Mouse (Mus musculus) small intestine, adult 2 months (tissue): ENCODE results near the gene Arhgap24. TPM values are rescaled to one million over a fixed set of nuclear protein-coding genes. Genes with fewer than 3 reads are reported as not detected.

Experiments
- H3K27ac ChIP-seq: fragments of 200-500 bp; 2 replicates; pipeline ENCODE4 v1.5.1; 2012; ENCODE audit warnings: low read depth, low read length, control low read depth, inconsistent platforms; ENCODE audit not compliant: insufficient read depth
- H3K27me3 ChIP-seq: fragments of 200-500 bp; 2 replicates; pipeline ENCODE4 v1.6.1; 2012; ENCODE audit warnings: mild to moderate bottlenecking, moderate library complexity, low read length, inconsistent platforms; ENCODE audit not compliant: control insufficient read depth, insufficient read depth
- H3K36me3 ChIP-seq: fragments of 200-500 bp; 2 replicates; pipeline ENCODE4 v1.6.1; 2012; ENCODE audit warnings: mild to moderate bottlenecking, low read length, control low read depth, inconsistent platforms; ENCODE audit not compliant: control insufficient read depth, insufficient read depth
- H3K4me1 ChIP-seq: fragments of 200-500 bp; 2 replicates; pipeline ENCODE4 v1.6.1; 2012; ENCODE audit warnings: low read length, inconsistent platforms, mixed read lengths; ENCODE audit not compliant: control insufficient read depth, insufficient read depth, insufficient read length
- H3K4me3 ChIP-seq: fragments of 200-500 bp; 2 replicates; pipeline ENCODE4 v1.5.1; 2012; ENCODE audit warnings: low read depth, mild to moderate bottlenecking, control low read depth, inconsistent platforms, low read length, moderate library complexity
- CTCF ChIP-seq: fragments of 200-500 bp; IDR thresholded peaks from 2 replicates; pipeline ENCODE4 v1.5.1; 2012; ENCODE audit warnings: low read depth, mild to moderate bottlenecking, control low read depth, inconsistent platforms, low read length, moderate library complexity, mixed read lengths; ENCODE audit not compliant: insufficient replicate concordance, insufficient read length; ENCODE audit errors: extremely low read depth
- POLR2A ChIP-seq: fragments of 200-500 bp; IDR thresholded peaks from 2 replicates; pipeline ENCODE4 v1.6.1; 2012; ENCODE audit warnings: low read depth, mild to moderate bottlenecking, control low read depth, inconsistent platforms, low read length, moderate library complexity
- WGBS: fragments of 180-500 bp; shearing (Covaris S2); methylation state at CpG from one replicate; pipeline ENCODE4 v1.1.7; 2018; 5-methylcytosine and 5-hydroxymethylcytosine counted together
- polyA plus RNA-seq: library from polyadenylated mRNA; depleted of rRNA; stranded (reverse); fragments of >200 nt; gene quantifications from 2 replicates; pipeline ENCODE4 v1.2.3, GENCODE M21; 2012

The Arhgap24 gene
- polyA plus RNA-seq, 1 experiment: 1.8 TPM

DNA sequence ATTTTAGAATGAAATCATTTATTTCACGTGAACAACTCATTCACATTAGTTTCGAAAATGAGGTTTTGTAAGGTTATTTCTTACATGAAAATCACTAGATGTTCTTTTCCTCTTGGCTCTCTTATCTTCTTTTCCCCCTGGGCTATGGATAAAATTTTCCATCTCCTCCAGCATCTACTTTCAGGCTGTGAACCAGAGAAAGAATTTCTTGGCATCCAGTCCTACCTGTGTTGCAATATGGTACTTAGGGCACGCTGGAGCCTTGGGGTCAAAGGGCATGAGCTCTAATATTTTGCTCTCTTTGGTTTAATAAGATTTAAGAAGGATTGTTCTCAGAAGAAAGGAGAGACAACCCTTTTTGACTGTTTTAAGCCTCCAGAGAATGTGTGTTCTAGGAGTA lies 132.4 kb downstream of the Arhgap24 start:
- no peaks in the 10 kb centered on the region for H3K4me1 ChIP-seq
- no peaks in the 10 kb centered on the region for H3K36me3 ChIP-seq
- H3K4me3 ChIP-seq: no peak overlapping the region
- H3K27ac ChIP-seq: no peak overlapping the region
- TF ChIP-seq CTCF: no peak
- no peak for TF ChIP-seq POLR2A
- WGBS: 59% methylated on average over 3 of the region's 3 CpGs
- no peaks in the 10 kb centered on the region for H3K27me3 ChIP-seq

DNA sequence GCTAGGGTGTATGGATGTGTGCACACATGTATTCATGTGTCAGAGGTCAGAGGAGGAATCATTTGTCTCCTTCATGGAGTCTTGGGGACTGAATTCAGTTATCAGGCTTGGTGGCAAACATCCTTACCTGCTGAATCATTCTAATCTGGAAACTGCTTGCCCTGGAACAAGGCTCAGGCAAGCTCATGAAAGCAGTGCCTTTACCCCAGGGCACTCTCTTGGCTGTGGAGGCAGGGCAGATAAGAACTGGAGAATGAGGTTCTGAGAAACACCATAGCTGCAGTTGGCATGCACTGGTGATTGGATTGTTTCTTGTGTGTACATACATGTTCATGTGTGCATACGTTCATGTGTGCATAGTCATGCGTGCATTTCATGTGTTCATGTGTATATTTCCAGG lies 132.9 kb downstream of the Arhgap24 start:
- H3K4me3 ChIP-seq: no peak overlapping the region
- whole genome bisulfite sequencing: 87% methylated on average over 2 of the region's 2 CpGs
- H3K27me3 ChIP-seq: no peaks in the 10 kb centered on the region
- H3K36me3 ChIP-seq: no peaks in the 10 kb centered on the region
- H3K4me1 ChIP-seq: no peaks in the 10 kb centered on the region
- TF ChIP-seq CTCF (no peak), POLR2A (no peak)
- no peak overlapping the region for H3K27ac ChIP-seq

DNA sequence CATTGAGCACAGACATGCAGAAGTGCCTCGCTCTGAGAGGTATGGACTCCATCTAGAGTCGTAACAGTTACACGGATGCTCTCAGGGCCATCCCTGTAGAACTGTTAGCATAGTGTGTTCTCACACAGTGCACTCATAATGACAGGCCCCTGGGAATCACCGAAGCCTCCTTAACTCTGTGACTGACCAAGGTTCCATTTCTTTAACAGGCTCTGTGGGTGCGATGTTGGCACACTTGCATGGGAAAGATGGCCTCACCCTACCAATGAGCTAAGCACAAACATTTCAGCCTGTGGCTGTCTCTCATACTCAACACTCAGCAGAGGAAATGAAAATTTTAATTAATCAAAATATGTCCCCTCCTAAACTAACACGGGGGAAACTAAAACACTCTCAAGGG lies 134.1 kb downstream of the Arhgap24 start:
- H3K36me3 ChIP-seq: no peaks in the 10 kb centered on the region
- no peaks in the 10 kb centered on the region for H3K27me3 ChIP-seq
- no peaks in the 10 kb centered on the region for H3K4me1 ChIP-seq
- H3K27ac ChIP-seq: no peak overlapping the region
- WGBS: 91% methylated on average over 6 of the region's 6 CpGs
- TF ChIP-seq CTCF: no peak
- no peak for TF ChIP-seq POLR2A
- no peak overlapping the region for H3K4me3 ChIP-seq

DNA sequence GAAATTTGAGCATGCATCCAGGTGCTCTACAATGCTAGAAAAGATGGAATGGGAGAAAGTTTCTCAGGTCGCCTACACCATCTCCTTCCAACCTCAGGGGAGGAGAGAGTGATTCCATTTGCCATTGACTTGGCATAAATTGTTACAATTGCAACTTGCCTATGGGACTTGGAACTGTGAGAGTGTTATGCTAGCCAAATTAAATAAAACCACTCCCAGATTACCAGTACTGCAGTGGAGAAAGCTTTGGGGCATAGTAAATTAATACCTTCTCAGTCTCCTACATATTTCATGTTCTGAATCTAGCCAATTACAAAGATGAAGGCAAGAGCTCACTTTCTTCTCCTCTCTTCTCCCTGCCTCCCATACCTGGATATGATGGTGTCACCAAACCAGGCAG lies 139.8 kb downstream of the Arhgap24 start:
- Histone ChIP-seq H3K36me3 (no peaks in the 10 kb centered on the region), H3K27ac (no peak overlapping the region), H3K4me3 (no peak overlapping the region), H3K4me1 (no peaks in the 10 kb centered on the region), H3K27me3 (no peaks in the 10 kb centered on the region)
- TF ChIP-seq POLR2A: no peak
- no peak for TF ChIP-seq CTCF
- 74% methylated on average over 1 of the region's 1 CpGs for WGBS

DNA sequence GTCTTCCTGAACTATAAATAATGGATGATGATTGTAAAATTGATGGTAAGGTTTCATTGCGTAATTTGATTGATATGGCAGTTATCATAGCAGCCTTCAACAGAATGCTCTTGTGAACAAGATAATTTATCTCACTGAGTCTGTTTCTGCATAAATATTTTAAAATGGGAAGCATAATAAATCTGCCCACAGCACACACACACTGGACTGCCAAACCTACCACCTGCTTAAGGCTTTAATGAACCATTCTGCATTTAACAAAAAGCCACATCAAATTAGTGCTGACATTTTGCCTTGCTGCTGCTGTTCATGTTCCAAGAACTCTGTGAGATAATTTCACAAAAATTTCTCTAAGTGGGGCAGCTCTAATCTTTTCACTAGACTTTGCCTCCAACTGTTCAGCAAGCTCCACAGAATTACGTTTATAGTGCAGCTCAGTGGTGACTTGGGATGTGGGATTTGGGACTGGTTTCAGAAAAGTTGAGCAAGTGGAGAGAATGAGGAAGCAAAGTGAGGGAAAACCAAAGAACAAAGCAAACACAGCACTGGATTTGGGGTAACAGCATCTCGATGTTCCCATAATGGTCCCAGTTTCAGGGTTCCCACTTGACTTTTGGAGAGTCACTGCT lies 142.7 kb downstream of the Arhgap24 start:
- WGBS: 78% methylated on average over 3 of the region's 3 CpGs
- TF ChIP-seq POLR2A (no peak), CTCF (no peak)

DNA sequence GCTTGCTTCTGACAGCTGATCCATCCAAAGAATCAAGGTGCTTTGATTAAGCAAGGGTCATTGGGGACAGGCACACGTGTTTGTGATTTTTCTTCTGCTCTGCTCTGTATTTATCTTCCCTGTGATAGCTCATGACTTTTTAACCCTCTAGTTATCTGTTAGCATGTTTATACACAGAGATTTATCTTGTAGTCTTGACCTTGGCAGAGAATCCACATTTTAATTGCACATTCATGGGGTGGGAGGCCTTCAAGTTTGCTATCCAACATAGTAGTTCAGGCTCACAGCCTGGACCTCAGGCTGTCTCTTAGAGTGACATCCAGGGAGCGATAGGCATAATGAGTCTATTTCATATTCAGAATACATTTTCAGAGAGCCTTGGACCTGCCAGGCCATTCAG lies 145.5 kb downstream of the Arhgap24 start:
- H3K27me3 ChIP-seq: no peaks in the 10 kb centered on the region
- WGBS: 39% methylated on average over 2 of the region's 2 CpGs
- TF ChIP-seq POLR2A (no peak), CTCF (no peak)
- H3K36me3 ChIP-seq: no peaks in the 10 kb centered on the region
- no peaks in the 10 kb centered on the region for H3K4me1 ChIP-seq
- no peak overlapping the region for H3K27ac ChIP-seq
- no peak overlapping the region for H3K4me3 ChIP-seq

More for the DNA sequence above, 142.7 kb downstream of the Arhgap24 start:
- Histone ChIP-seq H3K27ac (no peak overlapping the region), H3K27me3 (no peaks in the 10 kb centered on the region), H3K4me1 (no peaks in the 10 kb centered on the region), H3K36me3 (no peaks in the 10 kb centered on the region), H3K4me3 (no peak overlapping the region)

DNA sequence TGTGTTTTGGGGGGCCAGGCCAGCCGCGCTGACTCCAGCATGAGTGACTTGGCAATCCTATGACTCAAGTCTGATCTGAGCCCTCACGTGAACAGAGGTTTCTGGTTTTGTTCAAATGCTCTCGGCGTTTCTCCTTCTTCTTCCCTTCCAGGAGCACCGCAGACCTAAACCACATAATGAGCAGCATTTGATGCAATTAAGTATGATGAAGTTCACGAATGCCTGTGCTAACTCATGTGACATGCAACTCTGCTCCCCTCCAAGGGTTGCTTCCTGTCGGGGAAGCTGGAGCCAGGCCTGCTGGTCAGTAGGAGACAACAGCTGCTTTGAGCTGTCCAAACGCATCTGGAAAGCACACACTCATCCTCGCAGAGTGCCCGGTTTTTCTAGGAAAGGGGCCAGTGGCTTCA lies 148.2 kb downstream of the Arhgap24 start:
- 73% methylated on average over 11 of the region's 11 CpGs for WGBS
- Histone ChIP-seq H3K27ac (no peak overlapping the region), H3K36me3 (no peaks in the 10 kb centered on the region), H3K4me3 (no peak overlapping the region), H3K27me3 (no peaks in the 10 kb centered on the region), H3K4me1 (no peaks in the 10 kb centered on the region)
- TF ChIP-seq POLR2A (no peak), CTCF (no peak)

DNA sequence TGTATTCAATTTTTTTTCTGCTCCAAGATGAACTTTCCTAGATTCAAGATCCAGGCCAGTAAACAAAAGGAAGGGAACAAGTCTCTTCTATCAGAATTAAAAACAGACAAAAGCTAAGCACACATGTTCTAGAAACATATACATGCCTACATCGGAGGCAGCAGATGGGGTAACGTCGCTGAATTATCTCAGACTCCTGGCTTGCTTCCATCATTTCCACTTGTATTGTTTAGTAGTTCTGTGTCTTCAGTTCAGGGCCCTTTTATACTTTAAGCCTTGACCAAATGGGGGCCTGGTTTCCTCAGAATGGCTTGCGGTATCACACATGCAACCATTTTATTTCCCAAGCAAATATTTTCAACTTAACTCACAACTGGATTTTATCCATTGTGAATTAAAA lies 154.4 kb downstream of the Arhgap24 start:
- H3K4me1 ChIP-seq: no peaks in the 10 kb centered on the region
- H3K27me3 ChIP-seq: no peaks in the 10 kb centered on the region
- no peak overlapping the region for H3K27ac ChIP-seq
- no peak overlapping the region for H3K4me3 ChIP-seq
- TF ChIP-seq POLR2A (no peak), CTCF (no peak)
- 77% methylated on average over 4 of the region's 4 CpGs for WGBS
- no peaks in the 10 kb centered on the region for H3K36me3 ChIP-seq
